Mouse (Mus musculus): Measurements from ENCODE around the gene Lrrn4.

Lrrn4 gene

GRCm38 (mm10) chr2:132871663-132872062, 9.0 kb downstream of the Lrrn4 start:
- no peak for DNase-seq (ENCODE audit: low read depth, low spot score)

DNA sequence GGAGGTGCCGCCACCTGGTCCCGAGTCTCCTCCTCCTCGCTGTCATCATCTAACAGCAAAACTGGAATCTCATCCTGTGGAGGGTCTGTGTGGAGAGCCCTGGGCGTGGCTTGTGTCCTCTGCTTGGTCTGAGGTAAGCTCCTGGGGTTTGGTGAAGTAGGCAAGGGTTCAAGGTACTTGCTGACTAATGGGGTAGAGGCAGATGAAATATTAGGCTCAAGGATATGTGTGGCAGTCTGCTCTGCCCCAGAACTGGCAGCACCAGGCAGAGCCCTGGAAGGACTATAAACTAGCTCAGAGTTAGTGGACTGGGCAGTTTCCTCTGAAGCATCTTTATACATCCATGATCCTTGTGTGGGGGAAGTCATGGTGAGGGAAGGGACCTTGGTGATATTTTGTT, 10.4 kb downstream of the Lrrn4 start:
- no peak for DNase-seq (ENCODE audit: low read depth, low spot score)

DNA sequence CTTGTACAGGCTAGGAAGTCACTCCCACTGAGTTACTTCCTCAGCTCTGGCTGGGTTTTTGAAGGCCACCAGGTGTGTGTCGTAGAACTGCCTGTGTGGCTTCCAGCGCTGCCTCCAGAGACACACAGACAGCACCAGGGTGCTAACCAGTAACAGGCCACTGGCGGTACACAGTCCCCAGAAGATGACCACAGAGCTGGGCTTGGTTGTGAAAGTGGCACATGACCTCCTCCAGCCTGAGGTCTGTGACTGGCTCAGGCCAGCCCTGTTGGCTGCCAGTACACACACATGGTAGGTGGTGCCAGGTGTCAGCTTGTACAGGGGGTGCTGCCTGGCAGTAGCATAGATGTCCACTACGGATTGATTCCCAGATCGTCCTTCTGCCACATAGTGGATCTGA, 11.0 kb downstream of the Lrrn4 start:
- no peak for DNase-seq (ENCODE audit: low read depth, low spot score)

GRCm38 (mm10) chr2:132867521-132867920, 13.2 kb downstream of the Lrrn4 start:
- no peak for DNase-seq (ENCODE audit: low read depth, low spot score)

GRCm38 (mm10) chr2:132863325-132863724, 17.4 kb downstream of the Lrrn4 start:
- no peak for DNase-seq (ENCODE audit: low read depth, low spot score)

GRCm38 (mm10) chr2:132861456-132861855, 19.2 kb downstream of the Lrrn4 start:
- no peak for DNase-seq (ENCODE audit: low read depth, low spot score)

DNA sequence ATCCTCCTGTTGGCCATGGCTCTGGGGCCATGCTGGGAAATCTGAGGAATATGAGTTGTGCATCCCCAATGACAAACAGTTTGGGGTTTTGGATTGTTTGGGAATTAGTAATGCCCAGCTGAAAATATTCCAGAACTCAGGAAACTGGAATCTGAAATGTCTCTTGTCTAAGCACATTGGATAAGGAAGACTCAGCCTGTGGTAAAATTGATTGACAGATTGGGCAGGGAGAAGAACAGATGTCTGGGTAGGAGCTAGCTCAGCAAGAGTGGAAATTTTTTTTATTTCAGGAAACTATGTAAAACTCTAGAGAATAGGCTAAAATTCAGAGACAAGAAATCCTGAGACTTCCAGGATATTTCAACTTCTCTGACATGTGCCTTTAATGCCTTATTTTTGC, 20.3 kb downstream of the Lrrn4 start:
- DNase-seq (ENCODE audit: low read depth, low spot score), result no peak

DNA sequence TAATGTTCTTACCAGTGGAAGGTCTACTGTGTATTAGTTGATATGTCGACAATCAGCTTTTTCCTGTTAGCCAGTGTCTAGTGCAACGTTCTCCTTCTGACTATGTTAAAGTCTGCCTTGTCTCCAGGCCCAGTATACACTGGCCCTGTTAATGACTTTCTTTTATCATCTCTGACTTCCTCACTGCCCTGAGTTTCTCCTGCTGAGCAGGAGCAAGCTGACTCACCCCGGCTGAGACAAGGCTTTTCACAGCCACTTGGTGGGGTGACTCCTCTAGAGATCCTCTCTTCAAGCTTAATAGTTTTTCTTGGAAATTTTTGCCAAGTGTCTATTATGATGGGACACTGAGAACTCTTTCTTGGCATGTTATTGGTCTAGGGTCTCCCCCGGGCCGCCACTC, 24.4 kb downstream of the Lrrn4 start:
- no peak for DNase-seq (ENCODE audit: low read depth, low spot score)

DNA sequence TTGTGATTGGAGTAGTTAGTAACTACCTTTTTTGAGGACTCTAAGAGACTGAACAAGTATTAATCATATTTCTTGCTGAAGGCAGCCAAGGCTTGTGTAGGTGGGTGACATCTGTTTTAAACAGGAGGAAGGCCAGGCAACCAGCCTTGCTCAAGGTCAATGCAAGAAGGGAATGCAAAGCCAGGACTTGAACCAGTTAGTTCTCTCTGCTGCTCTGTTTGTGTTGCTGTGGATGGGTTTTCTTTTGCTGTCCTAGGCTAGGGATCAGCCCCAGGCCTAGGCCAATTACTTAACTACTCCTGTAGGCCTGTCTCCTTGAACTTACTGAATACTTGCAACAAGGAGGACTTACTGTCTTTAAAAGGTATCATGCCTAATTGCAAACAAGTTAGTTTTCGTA, 27.6 kb downstream of the Lrrn4 start:
- DNase-seq (ENCODE audit: low read depth, low spot score), result no peak

- DNase-seq (ENCODE audit: low read depth, low spot score), result no peak
Observed at GRCm38 (mm10) chr2:132849141-132849540, 31.6 kb downstream of the Lrrn4 start.

DNA sequence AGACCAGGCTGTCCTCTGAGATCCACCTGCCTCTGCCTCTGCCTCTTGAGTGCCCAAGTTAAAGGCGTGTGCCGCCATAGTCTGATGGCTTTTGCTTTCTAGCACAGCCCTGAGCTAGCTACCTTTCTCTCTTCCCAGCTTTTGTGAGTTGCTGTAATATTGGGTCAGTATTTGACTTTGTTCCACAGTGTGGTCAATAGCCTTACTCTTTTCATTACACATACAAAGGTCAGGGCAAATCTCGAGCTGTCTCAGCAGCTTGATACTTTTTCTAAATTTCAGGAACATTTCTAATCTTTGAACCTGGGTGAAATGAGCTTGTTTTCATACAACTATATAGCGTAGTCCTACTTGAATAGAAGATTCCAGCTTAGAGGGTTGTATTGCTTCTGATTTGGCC, 32.3 kb downstream of the Lrrn4 start:
- DNase-seq (ENCODE audit: low read depth, low spot score), result no peak

DNA sequence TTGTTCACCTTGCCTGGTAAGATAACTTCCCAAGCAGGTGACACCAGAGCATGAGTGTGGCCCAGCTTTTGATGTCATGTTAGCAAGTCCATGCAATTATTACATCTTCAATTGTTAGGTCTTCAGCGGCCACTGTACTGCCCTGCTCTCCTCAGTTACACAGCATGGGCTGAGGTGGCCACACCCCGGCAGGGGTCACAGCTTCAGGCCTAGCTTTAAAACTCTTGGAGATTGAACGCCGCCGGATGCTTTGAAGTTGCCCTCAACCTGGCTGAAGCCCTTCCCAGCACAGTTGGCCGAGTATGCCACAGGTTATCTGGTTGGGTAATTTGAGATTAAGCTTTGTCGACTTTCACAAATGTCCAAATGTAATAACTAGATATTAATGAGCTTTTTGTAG, 33.1 kb downstream of the Lrrn4 start:
- no peak for DNase-seq (ENCODE audit: low read depth, low spot score)

DNA sequence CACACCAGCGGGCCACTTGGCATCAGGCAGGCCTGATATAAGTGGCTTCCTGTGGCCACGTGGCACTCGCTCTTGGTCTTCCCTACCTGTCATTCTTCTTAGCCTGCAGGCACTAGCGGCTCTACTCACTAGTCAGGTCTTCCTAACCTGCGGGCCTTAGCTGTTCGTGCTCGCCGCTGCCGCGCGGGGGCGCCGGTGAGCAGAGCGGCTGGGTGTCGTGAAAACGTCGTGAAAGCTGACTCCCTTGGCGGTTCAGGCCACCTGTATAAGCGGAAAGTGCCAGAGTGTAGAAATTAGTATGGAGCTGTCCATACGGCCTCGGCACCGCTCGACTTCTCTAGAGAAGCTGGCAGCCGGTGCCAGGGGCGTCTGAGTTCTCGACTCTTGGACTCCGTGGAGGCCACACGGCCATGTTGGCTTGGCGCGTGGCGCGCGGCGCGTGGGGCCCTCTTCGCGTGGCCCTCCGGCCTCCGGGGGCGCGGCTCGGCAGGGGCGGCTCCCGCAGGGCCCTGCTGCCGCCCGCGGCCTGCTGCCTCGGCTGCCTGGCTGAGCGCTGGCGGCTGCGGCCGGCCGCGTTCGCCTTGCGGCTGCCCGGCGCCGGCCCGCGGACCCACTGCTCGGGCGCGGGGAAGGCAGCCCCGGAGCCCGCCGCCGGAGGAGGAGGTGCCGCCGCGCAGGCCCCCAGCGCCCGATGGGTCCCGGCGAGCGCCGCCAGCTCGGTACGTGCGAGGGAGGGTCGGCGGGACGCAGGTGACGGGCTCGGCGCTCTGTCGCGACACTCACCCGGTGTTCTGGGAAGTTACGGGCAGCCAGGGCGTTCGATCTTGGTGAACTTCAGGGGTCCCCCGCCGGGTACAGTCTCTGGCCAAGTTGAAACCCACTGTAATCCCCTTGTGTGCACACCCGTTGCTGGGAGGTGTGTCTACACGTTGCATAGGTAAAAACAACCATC, 34.0 kb downstream of the Lrrn4 start, which contains the start of gene Crls1:
Gene Crls1 (plus strand): TSS at position 260 of the 952 bp plus-strand sequence.
- peak; percentile 89 for DNase-seq (ENCODE audit: low read depth, low spot score)

DNA sequence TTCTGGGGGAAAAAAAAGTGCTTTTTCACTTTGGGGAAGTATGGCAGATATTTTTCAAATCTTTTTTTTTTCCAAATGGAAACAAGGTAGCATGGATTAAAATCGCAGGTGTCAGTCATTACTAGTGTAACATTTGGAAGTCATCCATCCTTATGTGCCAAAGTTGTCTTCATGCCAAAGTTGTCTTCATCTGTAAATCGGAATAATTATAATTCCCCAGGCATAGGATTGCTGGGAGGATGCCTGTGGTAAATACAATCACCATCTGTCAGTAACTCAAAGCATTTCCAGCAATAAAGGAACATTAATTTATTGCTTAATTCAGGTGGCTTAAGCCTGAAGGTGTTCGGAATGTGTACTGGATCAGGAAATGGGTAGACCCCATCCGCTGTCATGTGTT, 39.6 kb downstream of the Lrrn4 start:
- DNase-seq (ENCODE audit: low read depth, low spot score), result no peak

Data from skeletal muscle tissue, adult 2 months (tissue).